Mouse (Mus musculus) heart, embryonic 12.5 days (tissue): Measurements from ENCODE around the gene Zbtb5. TPM values are rescaled to one million over a fixed set of nuclear protein-coding genes. Genes with fewer than 3 reads are reported as not detected.
"Not testable (repeated sequence)": the region's sequence is repeated elsewhere in the genome, so short reads cannot be mapped to it uniquely, and the experiment has no call there.

Experiments
- ATAC-seq: fragments of 200-750 bp; cut with Nextera tagmentation; 2 replicates; pipeline ENCODE4 v1.8.0; 2017; ENCODE audit warnings: moderate TSS enrichment, moderate library complexity; ENCODE audit not compliant: insufficient number of reproducible peaks, low FRiP score
- H3K27ac ChIP-seq: fragments of 300-500 bp; sonication (generic); 2 replicates; pipeline ENCODE4 v1.5.1; 2016; ENCODE audit warnings: mild to moderate bottlenecking, moderate library complexity; ENCODE audit not compliant: poor library complexity, severe bottlenecking
- H3K27me3 ChIP-seq: fragments of 300-500 bp; sonication (generic); replicated peaks from 2 replicates; pipeline ENCODE4 v1.6.1; 2016; ENCODE audit warnings: mild to moderate bottlenecking, moderate library complexity
- H3K36me3 ChIP-seq: fragments of 300-500 bp; sonication (generic); 2 replicates; pipeline ENCODE4 v1.6.1; 2016; ENCODE audit warnings: mild to moderate bottlenecking, moderate library complexity
- H3K4me1 ChIP-seq: fragments of 300-500 bp; sonication (generic); replicated peaks from 2 replicates; pipeline ENCODE4 v1.6.1; 2016; ENCODE audit warnings: mild to moderate bottlenecking
- H3K4me2 ChIP-seq: fragments of 300-500 bp; sonication (generic); 2 replicates; pipeline ENCODE4 v1.6.1; 2016; ENCODE audit warnings: mild to moderate bottlenecking, moderate library complexity
- H3K4me3 ChIP-seq: fragments of 300-500 bp; sonication (generic); 2 replicates; pipeline ENCODE4 v1.5.1; 2016; ENCODE audit warnings: mild to moderate bottlenecking
- H3K9ac ChIP-seq: fragments of 300-500 bp; sonication (generic); 2 replicates; pipeline ENCODE4 v1.6.1; 2016; ENCODE audit warnings: mild to moderate bottlenecking, moderate library complexity
- H3K9me3 ChIP-seq: fragments of 300-500 bp; sonication (generic); replicated peaks from 2 replicates; pipeline ENCODE4 v1.6.1; 2016; ENCODE audit warnings: mild to moderate bottlenecking, moderate library complexity
- WGBS: fragments of 180-500 bp; shearing (Covaris S2); methylation state at CpG from one replicate; pipeline ENCODE4 v1.1.7; 2016; 5-methylcytosine and 5-hydroxymethylcytosine counted together
- polyA plus RNA-seq: library from polyadenylated mRNA; unstranded; fragments of >200 nt; fragmentation: Nextera tagmentation; extraction: Ambion mirVana; gene quantifications from 2 replicates; pipeline ENCODE4 v1.2.1, GENCODE M21; 2016

The Zbtb5 gene
- 19.5 and 20.4 TPM in 2 replicates for polyA plus RNA-seq

GRCm38 (mm10) chr4:45012105-45012975 is at the start of gene Zbtb5:
TSS of gene Zbtb5 (minus strand) at chr4:45012412.
- ATAC-seq, result peak; percentile 99
- WGBS, result under 1% methylated on average over 63 of the region's 63 CpGs
- H3K4me1 ChIP-seq, result peaks cover 21% of the 10 kb centered on the region
- no peaks in the 10 kb centered on the region for H3K27me3 ChIP-seq
- H3K4me2 ChIP-seq, result peak within 1 kb of the TSS; percentile 89
- peak within 1 kb of the TSS; percentile 95 for H3K27ac ChIP-seq
- peak within 1 kb of the TSS; percentile 88 for H3K9ac ChIP-seq
- no peaks in the 10 kb centered on the region for H3K9me3 ChIP-seq
- peak within 1 kb of the TSS; percentile 79 for H3K4me3 ChIP-seq
- H3K36me3 ChIP-seq, result no peaks in the 10 kb centered on the region

GRCm38 (mm10) chr4:45055451-45055850 is 43.2 kb upstream of the Zbtb5 start:
- Histone ChIP-seq H3K4me3 (no peak overlapping the region), H3K27me3 (no peaks in the 10 kb centered on the region), H3K4me2 (no peak overlapping the region), H3K9me3 (no peaks in the 10 kb centered on the region), H3K4me1 (peaks cover 15% of the 10 kb centered on the region), H3K27ac (no peak overlapping the region), H3K9ac (no peak overlapping the region), H3K36me3 (peaks cover 46% of the 10 kb centered on the region)
- WGBS, result 66% methylated on average over 8 of the region's 8 CpGs
- no peak for ATAC-seq

DNA sequence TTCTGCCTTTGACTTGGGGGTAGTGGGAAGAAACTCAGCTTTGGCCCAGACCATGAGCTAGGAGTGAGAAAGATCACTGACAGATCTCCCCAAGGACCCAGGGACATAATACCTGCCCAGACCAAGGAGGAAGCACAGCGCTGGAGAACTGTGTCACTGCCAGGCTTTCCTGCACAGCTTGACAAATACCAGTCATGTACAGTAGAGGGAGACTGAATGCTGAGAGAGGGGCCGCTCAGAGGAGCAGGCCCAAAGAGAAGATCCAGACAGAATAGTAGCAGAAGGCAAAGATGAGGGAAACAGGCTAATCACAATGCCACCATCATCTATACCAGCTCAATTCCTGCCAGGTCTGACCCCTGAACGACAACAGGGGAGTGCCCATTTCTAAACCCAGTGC is 42.6 kb upstream of the Zbtb5 start:
- no peak overlapping the region for H3K9ac ChIP-seq
- H3K27me3 ChIP-seq, result no peaks in the 10 kb centered on the region
- no peaks in the 10 kb centered on the region for H3K9me3 ChIP-seq
- 48% methylated on average over 3 of the region's 3 CpGs for WGBS
- no peak overlapping the region for H3K4me3 ChIP-seq
- no peak for ATAC-seq
- no peak overlapping the region for H3K4me2 ChIP-seq
- no peak overlapping the region; the same call in 1 of the 2 replicates for H3K27ac ChIP-seq
- H3K36me3 ChIP-seq, result peaks cover 41% of the 10 kb centered on the region
- H3K4me1 ChIP-seq, result peaks cover 18% of the 10 kb centered on the region

GRCm38 (mm10) chr4:45047956-45048355 is 35.7 kb upstream of the Zbtb5 start:
- H3K4me2 ChIP-seq, result no peak overlapping the region

DNA sequence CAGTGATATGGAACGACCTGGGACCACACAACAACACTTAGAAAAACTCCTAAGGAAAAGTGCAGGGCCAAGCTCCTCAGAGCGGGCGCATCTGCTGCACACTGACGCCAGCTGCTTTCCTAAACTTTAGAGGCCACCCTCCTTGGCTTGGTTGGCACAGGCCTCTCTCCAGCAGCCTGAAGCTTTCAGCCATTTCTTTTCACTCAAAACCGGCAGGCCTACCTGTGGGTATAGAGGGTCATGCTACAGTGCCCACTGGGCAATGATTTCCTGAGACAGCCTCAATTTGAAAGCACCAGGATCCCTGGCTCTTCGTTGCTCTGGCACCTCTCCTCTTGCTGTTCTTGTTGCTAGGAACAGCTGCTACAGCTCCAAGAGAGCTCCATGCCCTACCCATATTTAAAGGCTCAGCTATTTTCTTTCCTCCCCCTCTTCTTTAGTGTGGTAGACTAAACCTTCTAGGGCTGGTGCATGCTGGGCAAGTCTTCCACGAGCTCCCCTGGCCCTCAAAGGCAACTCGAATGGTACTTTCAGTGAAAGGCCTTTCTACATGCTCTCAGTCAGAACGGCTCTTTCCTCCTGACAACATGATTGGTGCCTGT is 35.2 kb upstream of the Zbtb5 start:
- Histone ChIP-seq H3K9me3 (no peaks in the 10 kb centered on the region), H3K9ac (no peak overlapping the region), H3K27ac (no peak overlapping the region), H3K4me3 (no peak overlapping the region), H3K4me2 (no peak overlapping the region), H3K4me1 (peaks cover 3% of the 10 kb centered on the region; the same call in 1 of the 2 replicates), H3K27me3 (no peaks in the 10 kb centered on the region), H3K36me3 (peaks cover 59% of the 10 kb centered on the region)
- WGBS, result 81% methylated on average over 9 of the region's 9 CpGs
- ATAC-seq, result no peak

More at GRCm38 (mm10) chr4:45047956-45048355, 35.7 kb upstream of the Zbtb5 start:
- peaks cover 53% of the 10 kb centered on the region for H3K36me3 ChIP-seq
- no peak overlapping the region for H3K9ac ChIP-seq
- ATAC-seq, result no peak
- H3K4me3 ChIP-seq, result no peak overlapping the region
- H3K4me1 ChIP-seq, result peaks cover 3% of the 10 kb centered on the region; the same call in 1 of the 2 replicates
- WGBS, result 82% methylated on average over 9 of the region's 9 CpGs
- no peaks in the 10 kb centered on the region for H3K9me3 ChIP-seq
- no peak overlapping the region for H3K27ac ChIP-seq
- H3K27me3 ChIP-seq, result no peaks in the 10 kb centered on the region

DNA sequence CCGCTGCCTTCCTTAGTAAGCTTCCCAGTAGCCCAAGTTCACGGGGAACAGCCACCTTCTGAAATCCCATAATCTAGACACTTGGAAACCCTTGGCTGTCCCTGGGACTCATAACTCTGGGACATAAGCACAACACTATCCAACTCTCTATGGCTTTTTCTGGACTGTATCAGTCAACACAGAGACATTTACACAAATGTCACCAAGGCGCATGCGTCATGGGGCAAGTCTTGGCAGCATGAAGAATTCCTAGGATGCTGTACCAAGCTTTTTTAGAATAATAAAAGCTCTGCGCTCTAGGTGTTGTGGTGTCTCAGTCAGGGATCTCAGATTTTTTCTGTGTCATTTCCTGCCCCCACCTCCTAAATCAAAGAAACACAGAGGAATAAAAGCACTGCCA is 34.5 kb upstream of the Zbtb5 start:
- ATAC-seq, result no peak
- peak overlapping the region; percentile 34; the same call in 1 of the 2 replicates for H3K27ac ChIP-seq
- peaks cover 65% of the 10 kb centered on the region for H3K36me3 ChIP-seq

GRCm38 (mm10) chr4:45040795-45041194 is 28.6 kb upstream of the Zbtb5 start:
- Histone ChIP-seq H3K4me3 (no peak overlapping the region), H3K27ac (no peak overlapping the region), H3K4me2 (no peak overlapping the region), H3K9me3 (no peaks in the 10 kb centered on the region), H3K36me3 (peaks cover 56% of the 10 kb centered on the region), H3K4me1 (peaks cover 12% of the 10 kb centered on the region), H3K27me3 (no peaks in the 10 kb centered on the region), H3K9ac (no peak overlapping the region)
- no peak for ATAC-seq
- WGBS, result 77% methylated on average over 7 of the region's 7 CpGs

More for the DNA sequence above, 34.5 kb upstream of the Zbtb5 start:
- H3K4me1 ChIP-seq, result peaks cover 3% of the 10 kb centered on the region; the same call in 1 of the 2 replicates
- no peak overlapping the region for H3K9ac ChIP-seq
- no peak overlapping the region for H3K4me3 ChIP-seq
- 83% methylated on average over 5 of the region's 5 CpGs for WGBS
- no peaks in the 10 kb centered on the region for H3K27me3 ChIP-seq
- H3K9me3 ChIP-seq, result no peaks in the 10 kb centered on the region
- H3K4me2 ChIP-seq, result no peak overlapping the region

- peaks cover 24% of the 10 kb centered on the region for H3K4me1 ChIP-seq
- not testable (repeated sequence) for ATAC-seq, H3K27me3 ChIP-seq, H3K27ac ChIP-seq, H3K9me3 ChIP-seq, H3K9ac ChIP-seq, H3K4me2 ChIP-seq, H3K4me3 ChIP-seq
- WGBS, result 90% methylated on average over 7 of the region's 7 CpGs
- H3K36me3 ChIP-seq, result peaks cover 59% of the 10 kb centered on the region
These were observed 27.3 kb upstream of the Zbtb5 start for GRCm38 (mm10) chr4:45039546-45039945.

- not testable (repeated sequence) for H3K27me3 ChIP-seq, H3K4me2 ChIP-seq, H3K9me3 ChIP-seq, H3K4me3 ChIP-seq, ATAC-seq, H3K9ac ChIP-seq
- Histone ChIP-seq H3K4me1 (peaks cover 24% of the 10 kb centered on the region), H3K27ac (peak overlapping the region; percentile 94), H3K36me3 (peaks cover 56% of the 10 kb centered on the region)
- WGBS, result 47% methylated on average over 8 of the region's 8 CpGs
These were observed 26.7 kb upstream of the Zbtb5 start for GRCm38 (mm10) chr4:45038879-45039278.

- Histone ChIP-seq H3K27ac (peak overlapping the region; percentile 94), H3K36me3 (peaks cover 58% of the 10 kb centered on the region), H3K4me3 (no peak overlapping the region), H3K9me3 (no peaks in the 10 kb centered on the region), H3K4me1 (peaks cover 24% of the 10 kb centered on the region), H3K27me3 (no peaks in the 10 kb centered on the region), H3K4me2 (0 out of 2 replicates have a peak overlapping the region, but pooled peaks have one; percentile 1), H3K9ac (peak overlapping the region; percentile 35; the same call in 1 of the 2 replicates)
- peak; percentile 65 for ATAC-seq
- 42% methylated on average over 13 of the region's 13 CpGs for WGBS
These were observed 25.5 kb upstream of the Zbtb5 start for GRCm38 (mm10) chr4:45037455-45038410.
